Mouse (Mus musculus) ovary, adult 18-20 months (tissue): ENCODE measurements around the gene Sytl4.
A peak's percentile ranks its signal among the peaks of the same experiment; 100 is the strongest.

ENCODE experiments used
- DNase-seq: peaks from one replicate; pipeline ENCODE4 v3.0.0; 2022; ENCODE audit warnings: low spot score, mixed read lengths

Sytl4 gene

GRCm38 (mm10) chrX:133981231-133982002, at the start of gene Sytl4:
TSS of gene Sytl4 (minus strand) at chrX:133981812.
- DNase-seq: peak; percentile 37

GRCm38 (mm10) chrX:134020664-134021063, 39.1 kb upstream of the Sytl4 start:
- no peak for DNase-seq

- DNase-seq: peak; percentile 15
Observed at GRCm38 (mm10) chrX:134019005-134019404, 37.4 kb upstream of the Sytl4 start.

- DNase-seq: no peak
Observed at GRCm38 (mm10) chrX:133995866-133996265, 14.3 kb upstream of the Sytl4 start.

GRCm38 (mm10) chrX:133964615-133965014, 17.0 kb downstream of the Sytl4 start:
- no peak for DNase-seq

- DNase-seq: no peak
Observed at GRCm38 (mm10) chrX:133960617-133961016, 21.0 kb downstream of the Sytl4 start.

- DNase-seq: no peak
Observed at GRCm38 (mm10) chrX:133954661-133955060, 27.0 kb downstream of the Sytl4 start.

- no peak for DNase-seq
Observed at GRCm38 (mm10) chrX:133947427-133947826, 34.2 kb downstream of the Sytl4 start.

GRCm38 (mm10) chrX:133939561-133939960, 42.1 kb downstream of the Sytl4 start:
- no peak for DNase-seq

GRCm38 (mm10) chrX:133936605-133937225, 44.9 kb downstream of the Sytl4 start:
- DNase-seq: no peak

GRCm38 (mm10) chrX:133931302-133932013, 50.2 kb downstream of the Sytl4 start:
- no peak for DNase-seq

- no peak for DNase-seq
Observed at GRCm38 (mm10) chrX:133926760-133927159, 54.9 kb downstream of the Sytl4 start.

GRCm38 (mm10) chrX:133921187-133921586, 60.4 kb downstream of the Sytl4 start:
- no peak for DNase-seq

GRCm38 (mm10) chrX:133914219-133914618, 67.4 kb downstream of the Sytl4 start:
- DNase-seq: no peak

GRCm38 (mm10) chrX:133913006-133913405, 68.6 kb downstream of the Sytl4 start:
- DNase-seq: no peak

GRCm38 (mm10) chrX:133911397-133912103, 70.1 kb downstream of the Sytl4 start:
- peak; percentile 34 for DNase-seq

- no peak for DNase-seq
Observed at GRCm38 (mm10) chrX:133908261-133908660, 73.4 kb downstream of the Sytl4 start, which contains the start of gene Srpx2. TSS of gene Srpx2 (plus strand) at chrX:133908426.

- peak; percentile 72 for DNase-seq
Observed at GRCm38 (mm10) chrX:133898014-133898542, 83.5 kb downstream of the Sytl4 start, which contains the start of gene Tspan6. TSS of gene Tspan6 (minus strand) at chrX:133898429.

GRCm38 (mm10) chrX:133888111-133888510, 93.5 kb downstream of the Sytl4 start:
- DNase-seq: no peak

- DNase-seq: no peak
Observed at GRCm38 (mm10) chrX:133887308-133887707, 94.3 kb downstream of the Sytl4 start.
